Mouse (Mus musculus) embryonic facial prominence, embryonic 15.5 days (tissue): ENCODE results near the gene Llph. TPM values are rescaled to one million over a fixed set of nuclear protein-coding genes. Genes with fewer than 3 reads are reported as not detected.

Experiments
- polyA plus RNA-seq: library from polyadenylated mRNA; unstranded; fragments of >200 nt; fragmentation: Nextera tagmentation; extraction: Ambion mirVana; gene quantifications from 2 replicates; pipeline ENCODE4 v1.2.1, GENCODE M21; 2015

Llph gene
- polyA plus RNA-seq, 1 experiment from 2014 or later: 51.3 TPM

Other genes starting within 250 kb of the Llph start
- gene Helb, start 114.1 kb upstream of the Llph start, polyA plus RNA-seq: 9.9 and 10.5 TPM in 2 replicates
- 107 and 110 TPM in 2 replicates for gene Tmbim4, start 25.5 kb upstream of the Llph start, polyA plus RNA-seq
- gene Irak3, start 24.9 kb upstream of the Llph start, polyA plus RNA-seq: 2.5 and 2.8 TPM in 2 replicates
- gene Hmga2, start 249.4 kb downstream of the Llph start, polyA plus RNA-seq: 11.1 and 11.5 TPM in 2 replicates